Mouse (Mus musculus) spleen, postnatal 4 days (tissue): ENCODE data around the gene Ccdc141.
"Not testable (repeated sequence)": the region's sequence is repeated elsewhere in the genome, so short reads cannot be mapped to it uniquely, and the experiment has no call there.

Experiments used
- DNase-seq, 2 experiments: peaks; one replicate each; pipeline ENCODE4 v3.0.0; 2022; ENCODE audit warnings: low spot score in 2 of 2

The Ccdc141 gene

GRCm38 (mm10) chr2:77065294-77065693, 105.1 kb downstream of the Ccdc141 start:
- no peak for DNase-seq

DNA sequence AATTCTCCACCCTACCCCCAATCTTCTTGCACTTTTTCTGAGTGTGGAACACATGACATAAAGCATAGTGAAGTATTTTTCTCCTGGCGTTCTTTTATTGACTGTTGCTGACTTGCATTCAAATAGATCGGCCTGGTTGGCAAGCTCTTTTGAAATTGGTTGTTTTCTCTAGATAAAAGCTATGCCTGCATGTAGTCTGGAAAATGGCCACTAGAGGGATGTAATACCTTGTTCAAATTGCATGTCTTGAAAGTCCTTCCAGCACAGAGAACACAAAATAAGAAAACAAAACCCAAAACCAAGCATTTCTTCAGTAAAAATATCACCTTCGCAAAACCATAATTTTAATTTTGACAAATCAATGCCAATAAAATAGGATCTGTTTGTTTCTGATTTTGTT, 108.6 kb downstream of the Ccdc141 start:
- DNase-seq = no peak

GRCm38 (mm10) chr2:77059596-77059995, 110.8 kb downstream of the Ccdc141 start:
- DNase-seq = no peak

DNA sequence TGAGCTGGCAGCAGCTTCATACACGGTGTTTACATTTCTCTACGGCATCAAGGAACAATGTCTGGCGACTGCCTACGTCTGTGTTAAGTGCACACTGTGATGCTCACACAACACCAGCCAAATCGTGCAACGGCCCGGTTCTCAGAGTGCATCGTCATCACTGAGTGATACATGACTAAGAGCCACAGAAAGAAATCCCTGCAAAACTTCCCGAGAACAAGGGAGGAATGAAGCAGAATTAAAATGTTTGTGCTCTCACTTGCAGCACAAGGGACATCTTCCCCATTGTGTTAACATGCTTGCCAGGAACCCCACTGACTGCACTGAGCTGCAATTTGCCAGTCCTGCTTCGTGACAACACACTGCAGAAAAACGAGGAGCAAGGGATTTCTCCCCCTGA, 114.1 kb downstream of the Ccdc141 start:
- DNase-seq = no peak

- no peak for DNase-seq
These were observed 127.5 kb downstream of the Ccdc141 start for GRCm38 (mm10) chr2:77042912-77043311.

GRCm38 (mm10) chr2:77039683-77040082, 130.8 kb downstream of the Ccdc141 start:
- DNase-seq = no peak

- DNase-seq = no peak
These were observed 131.2 kb downstream of the Ccdc141 start for GRCm38 (mm10) chr2:77039281-77039680.

- DNase-seq = no peak
These were observed 133.2 kb downstream of the Ccdc141 start for GRCm38 (mm10) chr2:77037211-77037610.

DNA sequence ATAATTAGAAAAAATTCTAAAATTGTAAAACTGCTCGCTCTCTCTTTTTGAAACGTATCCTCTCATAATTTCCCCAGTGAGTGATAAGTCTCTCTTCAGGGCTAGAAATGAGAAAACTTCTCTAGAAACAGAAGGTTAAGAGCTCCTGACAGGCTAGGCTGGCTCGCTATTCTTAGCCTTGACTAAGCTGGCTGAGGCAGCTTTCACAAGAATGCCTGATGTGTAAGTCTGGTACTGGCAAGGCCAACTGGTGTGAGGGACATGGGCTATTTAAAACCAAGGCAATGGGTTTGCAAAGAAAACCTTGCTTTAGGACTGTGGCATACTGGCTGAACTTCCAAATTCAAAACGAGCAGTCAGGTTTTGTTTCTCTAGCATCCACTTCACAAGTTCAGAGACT, 136.3 kb downstream of the Ccdc141 start:
- DNase-seq = no peak

DNA sequence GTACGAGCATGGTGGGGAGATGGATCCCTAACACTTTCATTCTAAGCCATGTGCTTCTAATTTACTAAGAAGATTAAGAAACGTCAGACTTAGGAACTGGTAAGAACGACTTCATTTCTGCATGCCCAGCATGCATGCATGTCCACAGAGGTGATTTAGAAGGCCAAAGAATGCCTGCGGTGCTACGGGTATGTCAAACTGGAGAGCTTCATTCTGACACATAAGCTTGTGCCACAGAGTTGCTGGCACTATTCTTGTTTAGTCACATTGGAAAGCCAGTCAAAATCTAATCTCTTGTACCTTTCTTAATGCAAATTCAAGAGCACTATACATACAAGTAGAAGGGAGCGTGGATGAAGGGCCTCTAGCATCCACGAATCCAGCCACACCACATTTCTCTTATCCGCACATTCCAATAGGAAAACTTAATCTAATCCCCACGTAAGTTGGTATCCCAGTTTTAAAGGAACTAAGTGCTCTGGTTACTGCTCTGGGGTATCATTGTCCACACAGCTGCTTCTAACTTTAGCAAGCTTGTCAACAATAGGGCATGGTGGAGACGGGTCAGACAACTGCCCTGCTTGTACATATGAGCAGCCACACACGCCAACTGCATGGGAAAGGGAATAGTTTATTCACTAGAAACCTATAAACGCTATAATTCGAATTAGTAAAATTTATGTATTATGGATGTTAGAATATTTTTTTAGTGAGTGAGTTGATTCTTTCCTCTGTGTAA, 136.9 kb downstream of the Ccdc141 start:
- DNase-seq = no peak

GRCm38 (mm10) chr2:77020649-77021048, 149.8 kb downstream of the Ccdc141 start:
- no peak for DNase-seq

DNA sequence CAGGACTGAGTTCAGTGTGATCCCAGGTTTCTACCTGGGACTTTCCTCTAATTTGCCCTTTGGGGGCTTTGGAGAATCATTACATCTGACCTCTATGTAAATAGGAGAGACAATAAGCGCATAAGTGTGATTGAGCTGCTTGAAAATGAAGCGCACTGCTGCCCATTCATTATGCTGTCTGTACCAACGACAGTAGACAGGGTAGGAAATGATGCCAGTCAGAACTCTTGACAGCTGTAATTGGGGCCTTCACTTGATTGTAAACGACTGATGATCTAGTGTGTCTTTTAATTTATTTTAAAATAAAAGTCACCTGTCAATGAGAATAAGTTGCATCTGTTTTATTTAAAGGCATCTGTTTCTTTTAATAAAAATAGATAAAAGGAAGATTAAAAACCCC, 152.7 kb downstream of the Ccdc141 start:
- DNase-seq = no peak

GRCm38 (mm10) chr2:77013449-77013848, 157.0 kb downstream of the Ccdc141 start:
- not testable (repeated sequence) for DNase-seq

DNA sequence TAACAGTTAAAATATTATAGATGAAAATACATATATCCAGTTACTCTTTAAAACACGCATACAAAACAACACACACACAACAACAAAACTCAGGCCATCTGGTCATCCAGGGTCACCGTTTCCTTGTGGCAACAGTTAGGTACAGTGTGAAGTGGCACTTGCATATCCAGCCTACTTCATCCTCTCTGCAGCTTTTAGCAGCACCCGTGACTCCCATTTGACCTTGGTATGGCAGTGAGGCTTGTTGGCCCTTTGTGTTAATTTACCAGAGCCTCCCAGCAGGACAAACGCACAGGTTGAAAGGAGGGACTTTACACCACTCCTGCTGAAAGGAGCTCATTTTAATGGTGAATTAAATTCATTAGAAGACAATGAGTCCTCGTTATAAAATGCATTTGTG, 158.5 kb downstream of the Ccdc141 start:
- DNase-seq = no peak

DNA sequence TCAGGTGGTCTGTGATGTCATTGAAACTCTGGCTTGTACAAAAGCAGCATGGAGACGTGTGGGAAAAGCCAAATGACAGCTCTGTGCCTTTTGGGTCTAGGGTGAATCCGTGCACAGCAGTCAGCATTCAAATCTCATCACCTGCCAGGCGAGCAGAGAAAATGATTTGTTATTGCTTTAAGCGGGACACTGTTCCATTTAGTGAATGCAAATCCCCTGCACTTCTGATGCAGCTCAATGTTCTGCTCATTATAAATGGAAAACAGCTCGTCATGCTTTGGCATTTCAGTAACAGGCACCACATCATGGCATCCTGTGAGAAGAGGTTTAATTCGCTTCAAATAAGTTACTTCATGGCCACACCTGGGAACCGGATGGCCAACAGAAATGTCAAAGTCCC, 163.4 kb downstream of the Ccdc141 start:
- DNase-seq = no peak

DNA sequence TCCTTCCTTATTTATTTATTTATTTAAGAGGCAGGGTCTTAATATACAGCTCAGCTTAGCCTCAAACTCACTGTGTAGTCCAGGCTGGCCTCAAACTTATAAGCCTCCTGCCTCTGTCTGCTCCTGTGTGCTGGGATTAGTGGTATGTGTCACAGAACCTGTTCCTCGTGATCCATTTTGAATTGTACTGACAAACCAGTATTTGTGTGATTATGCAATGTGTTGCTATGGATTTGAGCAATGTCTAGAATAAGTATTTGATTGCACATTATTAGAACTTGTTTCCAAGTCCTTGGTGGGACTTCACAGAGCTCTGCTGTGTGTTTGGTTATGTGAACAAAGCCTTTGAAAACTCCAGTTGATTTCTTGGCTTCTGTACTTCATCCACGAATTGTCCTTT, 167.3 kb downstream of the Ccdc141 start:
- DNase-seq = no peak

DNA sequence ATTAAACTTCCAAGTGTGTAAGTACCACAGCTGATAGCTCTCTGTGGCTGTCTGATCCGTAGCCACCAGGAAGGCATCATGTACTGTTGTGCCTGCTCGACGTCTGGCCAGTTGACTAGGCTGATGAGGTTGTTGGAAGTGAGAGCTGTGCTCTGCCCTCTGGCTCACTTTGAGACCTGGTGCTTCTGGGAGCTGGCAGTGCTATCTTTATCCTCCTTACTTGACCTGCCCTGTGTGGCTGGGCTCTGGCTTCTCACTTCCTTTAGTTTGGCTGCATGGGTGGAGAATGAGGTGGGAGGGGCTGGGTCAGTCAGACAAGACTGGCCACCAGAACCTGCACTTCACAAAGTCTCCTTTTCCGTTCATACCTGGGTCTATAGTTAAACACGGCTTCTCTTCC, 172.1 kb downstream of the Ccdc141 start:
- DNase-seq = no peak

- DNase-seq = no peak
These were observed 177.8 kb downstream of the Ccdc141 start for GRCm38 (mm10) chr2:76992493-76993201.

GRCm38 (mm10) chr2:76987317-76987716, 183.1 kb downstream of the Ccdc141 start:
- DNase-seq = no peak

GRCm38 (mm10) chr2:76984384-76984783, 186.1 kb downstream of the Ccdc141 start:
- no peak for DNase-seq

- no peak for DNase-seq
These were observed 186.8 kb downstream of the Ccdc141 start for GRCm38 (mm10) chr2:76983601-76984000.

DNA sequence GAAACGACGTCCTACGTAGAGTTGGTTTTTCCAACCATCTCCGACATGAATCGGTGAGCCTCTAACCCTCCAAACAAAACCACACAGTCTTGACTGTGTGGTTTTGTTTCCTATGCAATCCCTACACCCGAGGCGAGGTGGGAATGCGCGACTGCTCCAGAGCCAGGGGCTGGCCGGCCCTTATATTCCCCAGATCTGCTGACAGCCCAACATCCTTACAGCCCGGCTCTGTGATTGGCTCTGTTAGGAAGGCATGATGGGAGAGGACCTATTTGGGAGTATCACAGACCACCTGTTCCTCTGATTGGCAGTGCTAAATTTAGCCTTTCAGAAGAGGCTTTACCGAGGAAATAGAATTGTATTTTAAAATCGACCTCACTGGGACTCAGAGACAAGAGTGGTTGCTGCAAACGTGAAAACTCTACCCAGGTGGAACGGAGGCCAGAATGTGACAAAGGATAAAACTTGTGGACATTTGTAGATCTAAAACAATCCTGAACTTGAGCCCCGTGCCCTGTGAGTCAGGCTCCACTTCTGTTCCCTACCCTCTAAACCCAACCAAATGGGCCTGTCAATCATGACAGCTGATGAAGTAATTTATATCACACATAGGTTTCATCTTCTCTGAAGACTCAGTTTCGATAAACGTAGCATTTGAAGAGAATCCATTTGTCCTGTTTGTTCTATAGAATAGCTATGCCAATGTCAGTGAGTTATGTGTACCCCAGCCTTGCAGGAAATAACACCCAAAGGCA, 187.9 kb downstream of the Ccdc141 start, which contains the start of gene Ttn:
Gene Ttn (minus strand): TSS at position 157 of the 755 bp plus-strand sequence.
- DNase-seq = no peak

DNA sequence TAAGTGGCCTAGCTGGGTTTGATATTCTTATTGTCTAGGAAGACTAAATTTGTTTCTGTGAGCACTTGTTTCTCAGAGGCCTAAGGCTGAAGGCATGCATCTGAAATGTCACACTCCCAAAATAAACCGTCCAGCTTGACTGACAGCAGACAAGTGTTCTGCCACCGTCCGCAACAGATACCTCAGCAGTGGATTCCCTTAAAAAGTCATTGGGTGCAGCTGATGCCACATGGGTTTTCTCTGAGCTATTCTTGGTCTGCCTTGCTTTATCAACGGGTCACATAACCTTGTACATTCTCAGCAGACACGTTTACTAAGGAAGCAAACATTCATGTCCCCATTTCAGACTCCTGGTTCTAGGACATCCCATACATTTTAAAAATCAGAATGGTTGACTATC, 188.7 kb downstream of the Ccdc141 start:
- DNase-seq = no peak
